Mouse (Mus musculus): ENCODE results near the gene Ppard.

Gene Ppard

GRCm38 (mm10) chr17:28283199-28283598 lies 50.7 kb downstream of the Ppard start:
- no peak for DNase-seq (ENCODE audit: low spot score in 2 of 2)

GRCm38 (mm10) chr17:28286133-28286532 lies 53.6 kb downstream of the Ppard start:
- no peak for DNase-seq (ENCODE audit: low spot score in 2 of 2)

GRCm38 (mm10) chr17:28286964-28287363 lies 54.5 kb downstream of the Ppard start:
- DNase-seq (ENCODE audit: low spot score in 2 of 2), result no peak

GRCm38 (mm10) chr17:28287578-28287977 lies 55.1 kb downstream of the Ppard start:
- no peak for DNase-seq (ENCODE audit: low spot score in 2 of 2)

GRCm38 (mm10) chr17:28287980-28288379 lies 55.5 kb downstream of the Ppard start:
- DNase-seq (ENCODE audit: low spot score in 2 of 2), result peak in 1 of 2 experiments; percentile 57

GRCm38 (mm10) chr17:28290262-28290661 lies 57.8 kb downstream of the Ppard start:
- DNase-seq (ENCODE audit: low spot score in 2 of 2), result no peak

- no peak for DNase-seq (ENCODE audit: low spot score in 2 of 2)
Measured at GRCm38 (mm10) chr17:28290671-28291070, 58.2 kb downstream of the Ppard start.

GRCm38 (mm10) chr17:28291346-28291745 lies 58.8 kb downstream of the Ppard start:
- no peak for DNase-seq (ENCODE audit: low spot score in 2 of 2)

- no peak for DNase-seq (ENCODE audit: low spot score in 2 of 2)
Measured at GRCm38 (mm10) chr17:28293716-28294115, 61.2 kb downstream of the Ppard start.

- no peak for DNase-seq (ENCODE audit: low spot score in 2 of 2)
Measured at GRCm38 (mm10) chr17:28294449-28295333, 62.2 kb downstream of the Ppard start.

GRCm38 (mm10) chr17:28298888-28299287 lies 66.4 kb downstream of the Ppard start:
- no peak for DNase-seq (ENCODE audit: low spot score in 2 of 2)

- DNase-seq (ENCODE audit: low spot score in 2 of 2), result no peak
Measured at GRCm38 (mm10) chr17:28299669-28300320, 67.3 kb downstream of the Ppard start.

GRCm38 (mm10) chr17:28300323-28300722 lies 67.8 kb downstream of the Ppard start:
- DNase-seq (ENCODE audit: low spot score in 2 of 2), result no peak

GRCm38 (mm10) chr17:28300850-28301249 lies 68.3 kb downstream of the Ppard start:
- DNase-seq (ENCODE audit: low spot score in 2 of 2), result no peak

- no peak for DNase-seq (ENCODE audit: low spot score in 2 of 2)
Measured at GRCm38 (mm10) chr17:28305172-28305571, 72.7 kb downstream of the Ppard start.

GRCm38 (mm10) chr17:28308297-28309195 lies 76.0 kb downstream of the Ppard start:
- peak; percentile 78 to 93 for DNase-seq (ENCODE audit: low spot score in 2 of 2)

GRCm38 (mm10) chr17:28310831-28311230 lies 78.3 kb downstream of the Ppard start:
- DNase-seq (ENCODE audit: low spot score in 2 of 2), result no peak

- no peak for DNase-seq (ENCODE audit: low spot score in 2 of 2)
Measured at GRCm38 (mm10) chr17:28311366-28312132, 79.0 kb downstream of the Ppard start.

GRCm38 (mm10) chr17:28312232-28313211 lies 80.0 kb downstream of the Ppard start:
- DNase-seq (ENCODE audit: low spot score in 2 of 2), result peak in 1 of 2 experiments; percentile 31

Measured in thymus, postnatal 10 days (tissue).